Mouse (Mus musculus) MEL (cell line): ENCODE measurements around the gene Rgs12. TPM values are rescaled to one million over a fixed set of nuclear protein-coding genes. Genes with fewer than 3 reads are reported as not detected.

Experiments used
- DNase-seq: peaks from one replicate; pipeline ENCODE4 v3.0.0; 2011; ENCODE audit warnings: low read depth, low spot score
- H3K27ac ChIP-seq: 2 replicates; pipeline ENCODE4 v1.5.1; 2012; ENCODE audit warnings: low read depth, mild to moderate bottlenecking, control low read depth, low read length, moderate library complexity; ENCODE audit not compliant: control insufficient read depth
- H3K27me3 ChIP-seq, 2 experiments: fragments of 150-350 bp in 1 of 2; sonication (generic) in 1 of 2; 2 replicates each; pipeline ENCODE4 v1.6.1; 2012; ENCODE audit warnings: low read length in 2 of 2, mild to moderate bottlenecking in 2 of 2, improper control_type of control experiment in 1 of 2, moderate library complexity in 1 of 2; ENCODE audit not compliant: insufficient read depth in 2 of 2, control insufficient read depth in 1 of 2
- H3K36me3 ChIP-seq, 2 experiments: 2 replicates each; pipeline ENCODE4 v1.6.1; 2012 to 2014; ENCODE audit warnings: low read length in 2 of 2, improper control_type of control experiment in 1 of 2, inconsistent platforms in 1 of 2, mild to moderate bottlenecking in 1 of 2; ENCODE audit not compliant: insufficient read depth in 2 of 2, control insufficient read depth in 1 of 2
- H3K4me1 ChIP-seq, 2 experiments: fragments of 150-350 bp in 1 of 2; sonication (generic) in 1 of 2; 2 replicates each; pipeline ENCODE4 v1.6.1; 2012; ENCODE audit warnings: low read length in 2 of 2, improper control_type of control experiment in 1 of 2, mild to moderate bottlenecking in 1 of 2; ENCODE audit not compliant: insufficient read depth in 2 of 2, control insufficient read depth in 1 of 2
- H3K4me3 ChIP-seq, 2 experiments: fragments of 150-350 bp in 1 of 2; sonication (generic) in 1 of 2; 2 replicates each; pipeline ENCODE4 v1.5.1; 2012; ENCODE audit warnings: low read depth in 2 of 2, low read length in 2 of 2, mild to moderate bottlenecking in 2 of 2, moderate library complexity in 2 of 2, control low read depth in 1 of 2, improper control_type of control experiment in 1 of 2; ENCODE audit not compliant: control insufficient read depth in 1 of 2, insufficient read depth in 1 of 2
- H3K79me2 ChIP-seq: 2 replicates; pipeline ENCODE4 v1.6.1; 2012; ENCODE audit warnings: mild to moderate bottlenecking, low read length, moderate library complexity; ENCODE audit not compliant: control insufficient read depth, poor library complexity, insufficient read depth
- H3K9ac ChIP-seq: 2 replicates; pipeline ENCODE4 v1.6.1; 2012; ENCODE audit warnings: low read depth, mild to moderate bottlenecking, control low read depth, low read length, moderate library complexity; ENCODE audit not compliant: control insufficient read depth, poor library complexity, severe bottlenecking
- H3K9me3 ChIP-seq: fragments of 150-350 bp; sonication (generic); replicated peaks from 2 replicates; pipeline ENCODE4 v1.6.1; 2012; ENCODE audit warnings: mild to moderate bottlenecking, low read length, improper control_type of control experiment, moderate library complexity; ENCODE audit not compliant: insufficient read depth
- CHD1 ChIP-seq: IDR thresholded peaks from 2 replicates; pipeline ENCODE4 v1.6.1; 2012; ENCODE audit warnings: low read depth, mild to moderate bottlenecking, inconsistent platforms, low read length, improper control_type of control experiment
- E2F4 ChIP-seq: IDR thresholded peaks from 2 replicates; pipeline ENCODE4 v1.6.1; 2011; ENCODE audit warnings: low read depth, low read length, improper control_type of control experiment, borderline replicate concordance
- MAX ChIP-seq: IDR thresholded peaks from 2 replicates; pipeline ENCODE4 v1.6.1; 2011; ENCODE audit warnings: low read length, improper control_type of control experiment
- MAZ ChIP-seq: IDR thresholded peaks from 2 replicates; pipeline ENCODE4 v1.6.1; 2012; ENCODE audit warnings: low read depth, mild to moderate bottlenecking, inconsistent platforms, low read length, improper control_type of control experiment
- MEF2A ChIP-seq: IDR thresholded peaks from 2 replicates; pipeline ENCODE4 v1.6.1; 2014; ENCODE audit warnings: low read depth, mild to moderate bottlenecking, inconsistent platforms, low read length, improper control_type of control experiment; ENCODE audit not compliant: poor library complexity, insufficient replicate concordance, severe bottlenecking; ENCODE audit errors: extremely low read depth
- MYC ChIP-seq: IDR thresholded peaks from 2 replicates; pipeline ENCODE4 v1.6.1; 2011; ENCODE audit warnings: low read depth, mild to moderate bottlenecking, low read length, improper control_type of control experiment, moderate library complexity
- POLR2AphosphoS5 ChIP-seq: IDR thresholded peaks from 2 replicates; pipeline ENCODE4 v1.6.1; 2012; ENCODE audit warnings: low read depth, borderline replicate concordance, mild to moderate bottlenecking, inconsistent platforms, low read length, moderate library complexity, mixed read lengths
- RCOR1 ChIP-seq: IDR thresholded peaks from 2 replicates; pipeline ENCODE4 v1.6.1; 2012; ENCODE audit warnings: low read depth, mild to moderate bottlenecking, inconsistent platforms, low read length, improper control_type of control experiment
- SIN3A ChIP-seq: IDR thresholded peaks from 2 replicates; pipeline ENCODE4 v1.6.1; 2012; ENCODE audit warnings: low read length, improper control_type of control experiment, inconsistent platforms
- TAL1 ChIP-seq: IDR thresholded peaks from 2 replicates; pipeline ENCODE4 v1.6.1; 2012; ENCODE audit warnings: mild to moderate bottlenecking, inconsistent platforms, low read length, moderate library complexity, mixed read lengths
- TBP ChIP-seq: IDR thresholded peaks from 2 replicates; pipeline ENCODE4 v1.8.0; 2011; ENCODE audit warnings: low read depth, low read length, improper control_type of control experiment
- UBTF ChIP-seq: IDR thresholded peaks from 2 replicates; pipeline ENCODE4 v1.6.1; 2012; ENCODE audit warnings: low read depth, mild to moderate bottlenecking, inconsistent platforms, low read length, improper control_type of control experiment, moderate library complexity, borderline replicate concordance; ENCODE audit not compliant: insufficient read depth
- USF1 ChIP-seq: IDR thresholded peaks from 2 replicates; pipeline ENCODE4 v1.6.1; 2014; ENCODE audit warnings: low read depth, mild to moderate bottlenecking, inconsistent platforms, low read length, improper control_type of control experiment, moderate library complexity
- ZC3H11A ChIP-seq: IDR thresholded peaks from 2 replicates; pipeline ENCODE4 v1.6.1; 2012; ENCODE audit warnings: low read depth, mild to moderate bottlenecking, inconsistent platforms, low read length, improper control_type of control experiment
- ZKSCAN1 ChIP-seq: IDR thresholded peaks from 2 replicates; pipeline ENCODE4 v1.6.1; 2012; ENCODE audit warnings: low read depth, mild to moderate bottlenecking, inconsistent platforms, low read length, improper control_type of control experiment, moderate library complexity
- ZNF384 ChIP-seq: IDR thresholded peaks from 2 replicates; pipeline ENCODE4 v1.6.1; 2012; ENCODE audit warnings: low read depth, mild to moderate bottlenecking, inconsistent platforms, low read length, improper control_type of control experiment
- polyA plus RNA-seq, 2 experiments: library from polyadenylated mRNA; stranded (reverse) in 1 of 2; unstranded in 1 of 2; fragments of >175 nt in 1 of 2; fragments of >200 nt in 1 of 2; gene quantifications; 2 replicates each; pipeline versions ENCODE4 v1.2.1 to v1.2.4; 2012; ENCODE audit warnings: low replicate concordance in 2 of 2, low read depth in 1 of 2; ENCODE audit not compliant: insufficient read length in 2 of 2, insufficient read depth in 1 of 2, missing spikeins in 1 of 2
- total RNA-seq: library from RNA; depleted of rRNA; stranded (reverse); fragments of 300-350 nt; gene quantifications from 2 replicates; pipeline ENCODE4 v1.2.3, GENCODE M21; 2012

The Rgs12 gene
- total and polyA plus RNA-seq, 3 experiments: 11.9 to 15.4 TPM; not detected in 1

DNA sequence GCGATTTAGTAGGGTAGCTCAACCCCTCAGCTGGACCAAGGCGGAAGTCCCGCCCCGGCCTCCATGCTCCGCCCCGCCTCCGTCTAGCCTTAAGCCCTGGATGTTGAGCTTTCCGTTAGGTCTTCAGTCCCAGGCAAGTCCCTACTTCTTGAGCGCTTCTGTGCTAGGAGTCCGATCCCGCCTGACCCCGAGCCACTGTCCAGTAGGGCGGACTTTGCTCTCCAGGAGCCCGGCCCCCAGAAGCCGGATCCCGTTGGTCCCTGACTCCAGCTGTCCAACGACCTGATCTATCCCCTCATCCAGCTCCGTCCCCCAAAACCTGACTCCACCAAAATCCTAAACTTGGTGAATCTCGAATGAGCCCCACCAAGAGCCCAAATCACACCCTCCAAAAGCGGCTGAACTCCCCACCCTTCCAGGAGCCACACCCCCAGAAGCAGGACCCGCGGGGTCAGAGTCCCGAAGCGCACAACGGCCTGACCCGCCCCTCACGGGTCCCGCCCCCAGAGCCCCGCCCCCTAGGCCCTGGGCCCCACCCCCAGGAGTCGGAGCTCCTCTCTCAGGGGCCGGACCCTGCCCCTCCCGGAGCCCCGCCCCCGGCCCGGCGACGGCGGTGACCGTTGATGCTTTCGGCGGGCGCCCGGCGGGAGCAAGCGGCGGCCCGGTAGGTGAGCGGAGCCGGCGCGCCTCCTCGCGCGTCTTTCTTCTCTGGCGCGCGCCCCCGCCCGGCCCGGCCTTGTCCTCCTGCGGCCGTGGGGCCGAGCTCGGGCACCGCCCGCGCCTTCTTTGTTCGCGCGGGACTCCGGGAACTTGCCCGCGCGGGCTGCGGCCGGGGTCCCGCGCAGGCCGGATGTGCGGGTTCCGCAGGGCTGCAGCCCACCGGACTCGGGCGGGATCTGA, at the start of gene Rgs12 (continued):
- TF ChIP-seq MEF2A (no peak), MYC (no peak)

DNA sequence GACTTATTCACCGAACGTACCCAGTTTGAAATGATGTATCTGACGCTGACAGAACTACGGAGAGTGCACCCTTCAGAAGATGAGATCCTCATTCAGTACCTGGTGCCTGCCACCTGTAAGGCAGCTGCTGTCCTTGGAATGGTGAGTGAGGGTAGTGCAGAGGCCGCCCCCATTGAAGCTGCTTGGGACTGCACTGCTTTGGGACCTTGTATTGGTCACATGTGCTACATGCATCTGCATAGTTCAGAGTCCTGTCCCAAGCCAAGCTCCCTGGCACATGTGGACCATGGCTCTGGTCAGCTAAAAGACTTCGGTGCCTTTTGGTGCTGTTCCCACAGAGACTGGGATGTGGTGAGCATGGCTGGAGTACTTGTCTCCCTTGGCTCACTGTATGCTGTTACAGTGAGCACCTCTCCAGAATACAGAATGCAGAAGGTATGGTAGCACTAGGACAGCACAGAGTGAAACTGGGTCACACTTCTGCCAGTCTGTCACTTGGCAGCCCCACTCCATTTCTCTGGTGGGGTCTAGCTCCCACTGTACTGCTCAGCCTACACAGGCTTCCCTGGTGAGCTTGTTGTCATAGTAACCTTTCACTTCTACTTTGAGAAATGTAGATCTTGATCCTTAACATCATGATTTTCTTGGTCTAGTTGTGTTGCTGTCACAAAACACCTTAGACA, 49.3 kb upstream of the Rgs12 start:
- TF ChIP-seq UBTF: no peak
- TF ChIP-seq, all 39 proteins: peak for 0
- no peak overlapping the region for H3K27ac ChIP-seq

DNA sequence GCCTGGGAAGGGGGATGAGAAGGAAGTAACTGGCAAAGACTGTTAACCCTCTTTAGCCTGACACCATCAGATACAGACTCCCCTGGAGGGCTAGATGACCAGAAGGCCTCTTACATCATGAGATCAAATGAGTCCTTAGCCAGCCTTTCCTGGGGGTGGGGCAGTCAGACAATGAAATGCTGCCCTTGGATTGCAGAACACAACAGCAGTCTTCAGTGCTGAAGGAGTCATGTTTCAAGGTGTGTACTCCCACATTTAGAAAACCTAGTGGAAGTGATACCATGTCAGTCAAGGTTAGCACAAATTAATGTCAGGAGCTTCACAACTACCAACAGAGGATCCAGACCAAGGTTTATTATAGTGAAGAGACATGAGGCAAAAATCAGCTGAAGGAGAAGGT, 46.9 kb upstream of the Rgs12 start:
- no peak for DNase-seq
- H3K36me3 ChIP-seq: peaks cover 0 to 29% of the 10 kb centered on the region in 2 experiments; a peak in 2 of 4 replicates
- H3K79me2 ChIP-seq: no peaks in the 10 kb centered on the region
- H3K27ac ChIP-seq: no peak overlapping the region
- no peak overlapping the region for H3K4me3 ChIP-seq
- no peak overlapping the region for H3K9ac ChIP-seq
- H3K4me1 ChIP-seq: no peaks in the 10 kb centered on the region
- H3K27me3 ChIP-seq: no peaks in the 10 kb centered on the region
- H3K9me3 ChIP-seq: no peaks in the 10 kb centered on the region
- no peak for TF ChIP-seq USF1
- no peak for TF ChIP-seq CHD1
- no peak for TF ChIP-seq E2F4
- TF ChIP-seq TBP: no peak
- TF ChIP-seq ZKSCAN1: no peak
- TF ChIP-seq ZNF384: no peak
- TF ChIP-seq RCOR1: no peak
- TF ChIP-seq POLR2AphosphoS5: no peak
- TF ChIP-seq MAZ: no peak
- TF ChIP-seq ZC3H11A: no peak
- no peak for TF ChIP-seq MAX
- TF ChIP-seq TAL1: no peak
- no peak for TF ChIP-seq MYC
- TF ChIP-seq SIN3A: no peak

More for the DNA sequence above, 49.3 kb upstream of the Rgs12 start:
- Histone ChIP-seq H3K4me1 (no peaks in the 10 kb centered on the region), H3K4me3 (no peak overlapping the region), H3K27me3 (no peaks in the 10 kb centered on the region), H3K9ac (no peak overlapping the region), H3K9me3 (no peaks in the 10 kb centered on the region), H3K79me2 (no peaks in the 10 kb centered on the region), H3K36me3 (peaks cover 0 to 27% of the 10 kb centered on the region in 2 experiments; a peak in 2 of 4 replicates)
- DNase-seq: no peak
